Mouse (Mus musculus) left cerebral cortex, postnatal 14 days (tissue): ENCODE results near the gene Gmds. TPM values are rescaled to one million over a fixed set of nuclear protein-coding genes. Genes with fewer than 3 reads are reported as not detected.

ENCODE experiments used
- DNase-seq, 2 experiments: peaks; one replicate each; pipeline ENCODE4 v3.0.0; 2021 to 2022; ENCODE audit warnings: low spot score in 2 of 2, mixed read lengths in 1 of 2
- intact Hi-C: fragments of 180-260 bp; cut with DNase I; formaldehyde crosslinking; loops from one replicate; pipeline ENCODE4 v1.15.1; 2025
- total RNA-seq, 2 experiments: library from RNA; stranded (reverse); gene quantifications; 2 replicates each; pipeline ENCODE4 v1.2.3; 2021

Gene Gmds
- total RNA-seq, 2 experiments from 2014 or later, result 12.8 to 14.0 TPM

GRCm38 (mm10) chr13:31779281-31779981, 559.1 kb downstream of the Gmds start:
- intact Hi-C loops, result no loop called here
- DNase-seq, result no peak

- intact Hi-C loops, result no loop called here
- DNase-seq, result no peak
These were observed 562.8 kb downstream of the Gmds start for GRCm38 (mm10) chr13:31775762-31776161.

- intact Hi-C loops, result no loop called here
- DNase-seq, result no peak
These were observed 565.7 kb downstream of the Gmds start for GRCm38 (mm10) chr13:31772882-31773281.
